Mouse (Mus musculus) CH12.LX (cell line): ENCODE results near the gene Slc4a2. TPM values are rescaled to one million over a fixed set of nuclear protein-coding genes. Genes with fewer than 3 reads are reported as not detected.

ENCODE experiments used
- DNase-seq: peaks from one replicate; pipeline ENCODE4 v3.0.0-alpha.2; 2013; ENCODE audit errors: extremely low read depth
- H3K27ac ChIP-seq: 2 replicates; pipeline ENCODE4 v1.5.1; 2012; ENCODE audit warnings: low read depth, mild to moderate bottlenecking, control low read depth, moderate library complexity; ENCODE audit not compliant: insufficient read depth
- H3K27me3 ChIP-seq: replicated peaks from 2 replicates; pipeline ENCODE3; 2012; ENCODE audit warnings: inconsistent platforms
- H3K36me3 ChIP-seq, 2 experiments: replicated peaks in 1 of 2; 2 replicates each; pipeline versions ENCODE3 to v1.6.1; 2012; ENCODE audit warnings: inconsistent platforms in 1 of 2, low read length in 1 of 2, mild to moderate bottlenecking in 1 of 2, mixed read lengths in 1 of 2, moderate library complexity in 1 of 2; ENCODE audit not compliant: control insufficient read depth in 1 of 2, insufficient read depth in 1 of 2
- H3K4me1 ChIP-seq, 2 experiments: 2 replicates each; pipeline ENCODE4 v1.6.1; 2012; ENCODE audit warnings: inconsistent platforms in 1 of 2, moderate library complexity in 1 of 2; ENCODE audit not compliant: insufficient read depth in 2 of 2, control insufficient read depth in 1 of 2
- H3K4me2 ChIP-seq: 2 replicates; pipeline ENCODE4 v1.6.1; 2012; ENCODE audit warnings: low read depth, mild to moderate bottlenecking, control low read depth; ENCODE audit not compliant: poor library complexity, insufficient read depth, severe bottlenecking
- H3K4me3 ChIP-seq, 3 experiments: fragments of 150-350 bp in 1 of 3; sonication (generic) in 1 of 3; replicated peaks in 1 of 3; 2 replicates each; pipeline versions ENCODE3 to v1.5.1; 2011 to 2012; ENCODE audit warnings: low read depth in 2 of 3, low read length in 2 of 3, mild to moderate bottlenecking in 2 of 3, moderate library complexity in 2 of 3, control low read depth in 1 of 3, improper control_type of control experiment in 1 of 3, inconsistent platforms in 1 of 3, mixed read lengths in 1 of 3; ENCODE audit not compliant: poor library complexity in 1 of 3
- H3K79me2 ChIP-seq: replicated peaks from 2 replicates; pipeline ENCODE4 v1.6.1; 2012; ENCODE audit warnings: mild to moderate bottlenecking, moderate library complexity; ENCODE audit not compliant: control insufficient read depth, poor library complexity, insufficient read depth, severe bottlenecking; ENCODE audit errors: extremely low read depth
- H3K9ac ChIP-seq: 2 replicates; pipeline ENCODE4 v1.6.1; 2012; ENCODE audit warnings: low read depth, mild to moderate bottlenecking, control low read depth, moderate library complexity; ENCODE audit not compliant: insufficient read depth
- H3K9me3 ChIP-seq: replicated peaks from 2 replicates; pipeline ENCODE3; 2012; ENCODE audit warnings: low read length, inconsistent platforms, mixed read lengths
- BHLHE40 ChIP-seq: IDR thresholded peaks from 2 replicates; pipeline ENCODE4 v1.6.1; 2011; ENCODE audit warnings: mild to moderate bottlenecking, low read depth, low read length, improper control_type of control experiment
- CHD1 ChIP-seq: IDR thresholded peaks from 2 replicates; pipeline ENCODE4 v1.6.1; 2012; ENCODE audit warnings: low read depth, low read length, improper control_type of control experiment, inconsistent platforms
- ELF1 ChIP-seq: IDR thresholded peaks from 2 replicates; pipeline ENCODE4 v1.6.1; 2014; ENCODE audit warnings: low read depth, mild to moderate bottlenecking, inconsistent platforms, low read length, improper control_type of control experiment
- EP300 ChIP-seq: IDR thresholded peaks from 2 replicates; pipeline ENCODE4 v1.6.1; 2011; ENCODE audit warnings: low read length, improper control_type of control experiment
- HCFC1 ChIP-seq: IDR thresholded peaks from 2 replicates; pipeline ENCODE4 v1.6.1; 2012; ENCODE audit warnings: low read depth, mild to moderate bottlenecking, inconsistent platforms, low read length, improper control_type of control experiment
- IRF4 ChIP-seq: IDR thresholded peaks from 2 replicates; pipeline ENCODE4 v1.6.1; 2014; ENCODE audit warnings: low read depth, mild to moderate bottlenecking, inconsistent platforms, low read length, improper control_type of control experiment
- JUN ChIP-seq: IDR thresholded peaks from 2 replicates; pipeline ENCODE4 v1.6.1; 2011; ENCODE audit warnings: low read depth, mild to moderate bottlenecking, low read length, improper control_type of control experiment, moderate library complexity; ENCODE audit not compliant: insufficient read depth
- MAZ ChIP-seq: IDR thresholded peaks from 2 replicates; pipeline ENCODE4 v1.6.1; 2012; ENCODE audit warnings: low read depth, mild to moderate bottlenecking, inconsistent platforms, low read length, improper control_type of control experiment, moderate library complexity
- MEF2A ChIP-seq: IDR thresholded peaks from 2 replicates; pipeline ENCODE4 v1.6.1; 2014; ENCODE audit warnings: low read depth, mild to moderate bottlenecking, inconsistent platforms, low read length, improper control_type of control experiment, borderline replicate concordance
- MYC ChIP-seq: IDR thresholded peaks from 2 replicates; pipeline ENCODE4 v1.6.1; 2011; ENCODE audit warnings: low read depth, mild to moderate bottlenecking, improper control_type of control experiment, low read length
- NRF1 ChIP-seq: IDR thresholded peaks from 2 replicates; pipeline ENCODE4 v1.6.1; 2014; ENCODE audit warnings: low read depth, mild to moderate bottlenecking, inconsistent platforms, low read length, improper control_type of control experiment, moderate library complexity
- PAX5 ChIP-seq: IDR thresholded peaks from 2 replicates; pipeline ENCODE4 v1.6.1; 2012; ENCODE audit warnings: low read length, inconsistent platforms, mixed read lengths
- POLR2AphosphoS2 ChIP-seq: IDR thresholded peaks from 2 replicates; pipeline ENCODE4 v1.6.1; 2011; ENCODE audit warnings: low read depth, low read length, improper control_type of control experiment
- RAD21 ChIP-seq: IDR thresholded peaks from 2 replicates; pipeline ENCODE4 v1.6.1; 2011; ENCODE audit warnings: low read depth, mild to moderate bottlenecking, low read length, improper control_type of control experiment, moderate library complexity
- RCOR1 ChIP-seq: conservative IDR thresholded peaks from 2 replicates; pipeline ENCODE4 v1.6.1; 2012; ENCODE audit warnings: low read depth, mild to moderate bottlenecking, inconsistent platforms, low read length, improper control_type of control experiment
- SIN3A ChIP-seq: IDR thresholded peaks from 2 replicates; pipeline ENCODE4 v1.6.1; 2012; ENCODE audit warnings: low read length, improper control_type of control experiment, inconsistent platforms
- SMC3 ChIP-seq: IDR thresholded peaks from 2 replicates; pipeline ENCODE4 v1.6.1; 2011; ENCODE audit warnings: low read depth, low read length, improper control_type of control experiment
- USF2 ChIP-seq: conservative IDR thresholded peaks from 2 replicates; pipeline ENCODE4 v1.6.1; 2011; ENCODE audit warnings: low read depth, low read length, improper control_type of control experiment
- ZKSCAN1 ChIP-seq: IDR thresholded peaks from 2 replicates; pipeline ENCODE4 v1.6.1; 2012; ENCODE audit warnings: low read depth, inconsistent platforms, low read length, improper control_type of control experiment, borderline replicate concordance
- ZMIZ1 ChIP-seq: IDR thresholded peaks from 2 replicates; pipeline ENCODE4 v1.6.1; 2012; ENCODE audit warnings: low read depth, mild to moderate bottlenecking, inconsistent platforms, low read length, improper control_type of control experiment
- dilution Hi-C: fragments of 300-500 bp; cut with MboI; formaldehyde crosslinking; loops from 2 replicates; pipeline ENCODE4 v1.14.3; 2020; ENCODE audit warnings: low sequenced_read_pairs; ENCODE audit not compliant: extremely low pct_unique_long_range_greater_than_20kb, extremely low pct_ligation_motif_present
- in situ Hi-C: fragments of 300-500 bp; cut with MboI; formaldehyde crosslinking; loops from 3 replicates; pipeline ENCODE4 v1.14.3; 2019; ENCODE audit warnings: low sequenced_read_pairs, low pct_ligation_motif_present, low pct_unique_long_range_greater_than_20kb, mixed read lengths
- polyA plus RNA-seq: library from polyadenylated mRNA; unstranded; fragments of >175 nt; gene quantifications from 2 replicates; pipeline ENCODE4 v1.2.1, GENCODE M21; 2012; ENCODE audit warnings: low read depth; ENCODE audit not compliant: insufficient read length
- total RNA-seq, 2 experiments: library from RNA; depleted of rRNA; stranded (reverse); fragments of 300-350 nt in 1 of 2; fragments of >200 nt in 1 of 2; gene quantifications; 2 replicates each; pipeline ENCODE4 v1.2.3; 2012 to 2014

The Slc4a2 gene
- total and polyA plus RNA-seq, 3 experiments, result 12.9 to 27.2 (median 18.6) TPM

- DNase-seq, result no peak
- peaks cover 52 to 97% of the 10 kb centered on the region in 2 experiments for H3K36me3 ChIP-seq
- TF ChIP-seq USF2, result no peak
- no peak for TF ChIP-seq RAD21
- no peak for TF ChIP-seq POLR2AphosphoS2
- no peak for TF ChIP-seq ELF1
- TF ChIP-seq NRF1, result no peak
- no peak for TF ChIP-seq MYC
- no peak for TF ChIP-seq RCOR1
- no peak for TF ChIP-seq BHLHE40
- TF ChIP-seq EP300, result no peak
- TF ChIP-seq HCFC1, result no peak
- no peak for TF ChIP-seq MAZ
- TF ChIP-seq JUN, result no peak
- no peak for TF ChIP-seq SMC3
- TF ChIP-seq ZKSCAN1, result no peak
- no peak for TF ChIP-seq IRF4
- no peak for TF ChIP-seq PAX5
- no peak for TF ChIP-seq ZMIZ1
- TF ChIP-seq, all 38 proteins: peak for 0
- Histone ChIP-seq H3K4me3 (no peak overlapping the region), H3K79me2 (no peaks in the 10 kb centered on the region), H3K27me3 (no peaks in the 10 kb centered on the region), H3K4me2 (no peak overlapping the region), H3K4me1 (no peaks in the 10 kb centered on the region), H3K27ac (no peak overlapping the region), H3K9ac (no peak overlapping the region), H3K9me3 (no peaks in the 10 kb centered on the region)
- dilution Hi-C loops, result no loop called here
- in situ Hi-C loops, result no loop called here
Measured at GRCm38 (mm10) chr5:24486738-24487137, 63.1 kb downstream of the Slc4a2 start.

GRCm38 (mm10) chr5:24490413-24490920 lies 66.8 kb downstream of the Slc4a2 start:
- TF ChIP-seq MEF2A, result no peak
- TF ChIP-seq SIN3A, result no peak
- no peak for TF ChIP-seq NRF1
- TF ChIP-seq ZKSCAN1, result no peak
- TF ChIP-seq CHD1, result no peak
- dilution Hi-C loops (no loop called here), in situ Hi-C loops (no loop called here)
- no peak overlapping the region for H3K9ac ChIP-seq
- H3K27ac ChIP-seq, result no peak overlapping the region
- DNase-seq, result no peak
- H3K4me2 ChIP-seq, result no peak overlapping the region
- H3K4me3 ChIP-seq, result no peak overlapping the region
- H3K79me2 ChIP-seq, result no peaks in the 10 kb centered on the region
- H3K9me3 ChIP-seq, result no peaks in the 10 kb centered on the region
- no peaks in the 10 kb centered on the region for H3K27me3 ChIP-seq
- peaks cover 61 to 98% of the 10 kb centered on the region in 2 experiments for H3K36me3 ChIP-seq
- H3K4me1 ChIP-seq, result no peaks in the 10 kb centered on the region

Other genes with a start within 250 kb of the Slc4a2 start
- gene Kcnh2, start 72.2 kb upstream of the Slc4a2 start, total RNA-seq (2012; rRNA removed), result 1.7 and 2.8 TPM in 2 replicates
- 0.20 and 0.30 TPM in 2 replicates for gene Kcnh2, start 72.2 kb upstream of the Slc4a2 start, total RNA-seq (2014; rRNA removed)
- 0.59 and 0.95 TPM in 2 replicates for gene Kcnh2, start 72.2 kb upstream of the Slc4a2 start, polyA plus RNA-seq
- 0.30 and 0.34 TPM in 2 replicates for gene Nos3, start 59.0 kb upstream of the Slc4a2 start, total RNA-seq (2012; rRNA removed)
- 0.22 and 0.36 TPM in 2 replicates for gene Nos3, start 59.0 kb upstream of the Slc4a2 start, total RNA-seq (2014; rRNA removed)
- 0.31 and 0.37 TPM in 2 replicates for gene Nos3, start 59.0 kb upstream of the Slc4a2 start, polyA plus RNA-seq
- gene Atg9b, start 31.7 kb upstream of the Slc4a2 start, total RNA-seq (2012; rRNA removed), result 0.46 and 0.81 TPM in 2 replicates
- gene Atg9b, start 31.7 kb upstream of the Slc4a2 start, total RNA-seq (2014; rRNA removed), result 0.68 and 0.86 TPM in 2 replicates
- 1.1 and 1.3 TPM in 2 replicates for gene Atg9b, start 31.7 kb upstream of the Slc4a2 start, polyA plus RNA-seq
- gene Abcb8, start 30.2 kb upstream of the Slc4a2 start, total RNA-seq (2012; rRNA removed), result 50.3 and 58.7 TPM in 2 replicates
- gene Abcb8, start 30.2 kb upstream of the Slc4a2 start, total RNA-seq (2014; rRNA removed), result 31.0 and 34.7 TPM in 2 replicates
- gene Abcb8, start 30.2 kb upstream of the Slc4a2 start, polyA plus RNA-seq, result 36.9 and 45.4 TPM in 2 replicates
- 0.25 TPM in 1 of 2 replicates, not detected in the other for gene Asic3, start 10.4 kb upstream of the Slc4a2 start, total RNA-seq (2012; rRNA removed)
- gene Asic3, start 10.4 kb upstream of the Slc4a2 start, total RNA-seq (2014; rRNA removed), result not detected in 2 replicates
- 1.1 and 1.3 TPM in 2 replicates for gene Asic3, start 10.4 kb upstream of the Slc4a2 start, polyA plus RNA-seq
- gene Cdk5, start 307 bp upstream of the Slc4a2 start, total RNA-seq (2012; rRNA removed), result 10.4 and 12.1 TPM in 2 replicates
- 7.4 and 9.2 TPM in 2 replicates for gene Cdk5, start 307 bp upstream of the Slc4a2 start, total RNA-seq (2014; rRNA removed)
- gene Cdk5, start 307 bp upstream of the Slc4a2 start, polyA plus RNA-seq, result 25.1 and 26.6 TPM in 2 replicates
- 61.2 and 61.4 TPM in 2 replicates for gene Fastk, start 21.4 kb downstream of the Slc4a2 start, total RNA-seq (2012; rRNA removed)
- 41.8 and 44.8 TPM in 2 replicates for gene Fastk, start 21.4 kb downstream of the Slc4a2 start, total RNA-seq (2014; rRNA removed)
- 88.0 and 88.1 TPM in 2 replicates for gene Fastk, start 21.4 kb downstream of the Slc4a2 start, polyA plus RNA-seq
- gene Tmub1, start 24.0 kb downstream of the Slc4a2 start, total RNA-seq (2012; rRNA removed), result 9.6 and 13.1 TPM in 2 replicates
- gene Tmub1, start 24.0 kb downstream of the Slc4a2 start, total RNA-seq (2014; rRNA removed), result 6.1 and 7.6 TPM in 2 replicates
- 8.6 and 11.2 TPM in 2 replicates for gene Tmub1, start 24.0 kb downstream of the Slc4a2 start, polyA plus RNA-seq
- gene Agap3, start 28.3 kb downstream of the Slc4a2 start, total RNA-seq (2012; rRNA removed), result 43.5 and 46.3 TPM in 2 replicates
- gene Agap3, start 28.3 kb downstream of the Slc4a2 start, total RNA-seq (2014; rRNA removed), result 12.8 and 15.4 TPM in 2 replicates
- 37.9 and 38.0 TPM in 2 replicates for gene Agap3, start 28.3 kb downstream of the Slc4a2 start, polyA plus RNA-seq
- 0.04 and 0.08 TPM in 2 replicates for gene Gbx1, start 103.4 kb downstream of the Slc4a2 start, total RNA-seq (2012; rRNA removed)
- not detected in 2 replicates for gene Gbx1, start 103.4 kb downstream of the Slc4a2 start, total RNA-seq (2014; rRNA removed)
- 0.07 and 0.13 TPM in 2 replicates for gene Gbx1, start 103.4 kb downstream of the Slc4a2 start, polyA plus RNA-seq
- not detected in 2 replicates for gene Asb10, start 117.1 kb downstream of the Slc4a2 start, total RNA-seq (2012; rRNA removed)
- gene Asb10, start 117.1 kb downstream of the Slc4a2 start, total RNA-seq (2014; rRNA removed), result not detected in 2 replicates
- not detected in 2 replicates for gene Asb10, start 117.1 kb downstream of the Slc4a2 start, polyA plus RNA-seq
- gene 4931409K22Rik, start 133.0 kb downstream of the Slc4a2 start, total RNA-seq (2012; rRNA removed), result not detected in 2 replicates
- gene 4931409K22Rik, start 133.0 kb downstream of the Slc4a2 start, total RNA-seq (2014; rRNA removed), result not detected in 2 replicates
- not detected in 2 replicates for gene 4931409K22Rik, start 133.0 kb downstream of the Slc4a2 start, polyA plus RNA-seq
- gene Abcf2, start 153.6 kb downstream of the Slc4a2 start, total RNA-seq (2012; rRNA removed), result 118 and 152 TPM in 2 replicates
- 162 and 169 TPM in 2 replicates for gene Abcf2, start 153.6 kb downstream of the Slc4a2 start, total RNA-seq (2014; rRNA removed)
- gene Abcf2, start 153.6 kb downstream of the Slc4a2 start, polyA plus RNA-seq, result 160 and 162 TPM in 2 replicates
- 20.4 and 25.5 TPM in 2 replicates for gene Chpf2, start 162.9 kb downstream of the Slc4a2 start, total RNA-seq (2012; rRNA removed)
- gene Chpf2, start 162.9 kb downstream of the Slc4a2 start, total RNA-seq (2014; rRNA removed), result 11.2 and 11.9 TPM in 2 replicates
- gene Chpf2, start 162.9 kb downstream of the Slc4a2 start, polyA plus RNA-seq, result 22.8 and 26.9 TPM in 2 replicates
- gene Smarcd3, start 200.6 kb downstream of the Slc4a2 start, total RNA-seq (2012; rRNA removed), result 1.3 and 1.5 TPM in 2 replicates
- gene Smarcd3, start 200.6 kb downstream of the Slc4a2 start, total RNA-seq (2014; rRNA removed), result not detected in 2 replicates
- 2.2 and 2.8 TPM in 2 replicates for gene Smarcd3, start 200.6 kb downstream of the Slc4a2 start, polyA plus RNA-seq